Mouse (Mus musculus) gonadal fat pad, adult 2 months (tissue): ENCODE results near the gene Fgfrl1. TPM values are rescaled to one million over a fixed set of nuclear protein-coding genes. Genes with fewer than 3 reads are reported as not detected.

ENCODE experiments used
- DNase-seq: peaks from one replicate; pipeline ENCODE4 v3.0.0-alpha.2; 2012; ENCODE audit warnings: low read depth
- polyA plus RNA-seq: library from polyadenylated mRNA; depleted of rRNA; stranded (reverse); fragments of >200 nt; gene quantifications from 2 replicates; pipeline ENCODE4 v1.2.3, GENCODE M21; 2012; rRNA removed

Gene Fgfrl1
- polyA plus RNA-seq: 189 and 225 TPM in 2 replicates

- no peak for DNase-seq
Measured at GRCm38 (mm10) chr5:108692271-108692670, at the start of gene Fgfrl1. TSS of gene Fgfrl1 (plus strand) at chr5:108692382.

- DNase-seq: no peak
Measured at GRCm38 (mm10) chr5:108643674-108644073, 48.5 kb upstream of the Fgfrl1 start.

GRCm38 (mm10) chr5:108645651-108646342 is 46.4 kb upstream of the Fgfrl1 start:
- DNase-seq: no peak

GRCm38 (mm10) chr5:108646343-108646660 is 45.9 kb upstream of the Fgfrl1 start:
- DNase-seq: no peak

GRCm38 (mm10) chr5:108647311-108647710 is 44.9 kb upstream of the Fgfrl1 start:
- DNase-seq: no peak

- no peak for DNase-seq
Measured at GRCm38 (mm10) chr5:108647820-108648465, 44.2 kb upstream of the Fgfrl1 start.

GRCm38 (mm10) chr5:108648937-108649576 is 43.1 kb upstream of the Fgfrl1 start:
- DNase-seq: no peak

GRCm38 (mm10) chr5:108650341-108650740 is 41.8 kb upstream of the Fgfrl1 start:
- no peak for DNase-seq

- DNase-seq: no peak
Measured at GRCm38 (mm10) chr5:108651136-108651720, 41.0 kb upstream of the Fgfrl1 start.

- DNase-seq: no peak
Measured at GRCm38 (mm10) chr5:108651823-108652222, 40.4 kb upstream of the Fgfrl1 start.

- no peak for DNase-seq
Measured at GRCm38 (mm10) chr5:108653341-108653740, 38.8 kb upstream of the Fgfrl1 start.

GRCm38 (mm10) chr5:108654444-108654990 is 37.7 kb upstream of the Fgfrl1 start:
- DNase-seq: no peak

- no peak for DNase-seq
Measured at GRCm38 (mm10) chr5:108655381-108655780, 36.8 kb upstream of the Fgfrl1 start.

- no peak for DNase-seq
Measured at GRCm38 (mm10) chr5:108655891-108656650, 36.1 kb upstream of the Fgfrl1 start.

- no peak for DNase-seq
Measured at GRCm38 (mm10) chr5:108657406-108657805, 34.8 kb upstream of the Fgfrl1 start.

GRCm38 (mm10) chr5:108658611-108659010 is 33.6 kb upstream of the Fgfrl1 start:
- no peak for DNase-seq

- no peak for DNase-seq
Measured at GRCm38 (mm10) chr5:108659698-108660631, 32.2 kb upstream of the Fgfrl1 start, which contains the start of gene Idua. TSS of gene Idua (plus strand) at chr5:108660331.

GRCm38 (mm10) chr5:108660632-108661268 is 31.4 kb upstream of the Fgfrl1 start:
- DNase-seq: no peak

- peak; percentile 74 for DNase-seq
Measured at GRCm38 (mm10) chr5:108662772-108663171, 29.4 kb upstream of the Fgfrl1 start.

GRCm38 (mm10) chr5:108665066-108665465 is 27.1 kb upstream of the Fgfrl1 start:
- no peak for DNase-seq
